Mouse (Mus musculus) erythroblast, embryonic 14.5 days (primary cell): Measurements from ENCODE around the gene Rfx2. TPM values are rescaled to one million over a fixed set of nuclear protein-coding genes. Genes with fewer than 3 reads are reported as not detected.

Source experiments
- H3K27me3 ChIP-seq: 2 replicates; pipeline ENCODE4 v1.6.1; 2012; ENCODE audit warnings: inconsistent platforms; ENCODE audit not compliant: control insufficient read depth
- H3K36me3 ChIP-seq: 2 replicates; pipeline ENCODE4 v1.6.1; 2012; ENCODE audit warnings: mild to moderate bottlenecking, inconsistent platforms; ENCODE audit not compliant: control insufficient read depth
- H3K4me1 ChIP-seq: 2 replicates; pipeline ENCODE4 v1.6.1; 2012; ENCODE audit warnings: inconsistent platforms; ENCODE audit not compliant: control insufficient read depth
- H3K4me3 ChIP-seq: replicated peaks from 2 replicates; pipeline ENCODE3; 2012; ENCODE audit warnings: moderate library complexity, mild to moderate bottlenecking, inconsistent platforms
- H3K9me3 ChIP-seq: 2 replicates; pipeline ENCODE4 v1.6.1; 2012; ENCODE audit warnings: low read length, inconsistent platforms, mixed read lengths; ENCODE audit not compliant: control insufficient read depth
- GATA1 ChIP-seq: IDR thresholded peaks from 2 replicates; pipeline ENCODE4 v1.6.1; 2012; ENCODE audit warnings: low read length, inconsistent platforms, mixed read lengths
- TAL1 ChIP-seq: IDR thresholded peaks from 3 replicates; pipeline ENCODE4 v1.6.1; 2012; ENCODE audit warnings: low read length, inconsistent platforms, mixed read lengths
- polyA plus RNA-seq: library from polyadenylated mRNA; stranded (reverse); fragments of >175 nt; gene quantifications from 2 replicates; pipeline ENCODE4 v1.2.3, GENCODE M21; 2012

The Rfx2 gene
- polyA plus RNA-seq, 1 experiment = 26.9 TPM

- Histone ChIP-seq H3K36me3 (peaks cover 100% of the 10 kb centered on the region), H3K9me3 (no peaks in the 10 kb centered on the region), H3K27me3 (no peaks in the 10 kb centered on the region), H3K4me3 (no peak overlapping the region), H3K4me1 (peaks cover 34% of the 10 kb centered on the region)
- no peak for TF ChIP-seq TAL1
- no peak for TF ChIP-seq GATA1
Observed at GRCm38 (mm10) chr17:56804952-56805351, 25.9 kb downstream of the Rfx2 start.

- H3K9me3 ChIP-seq = no peaks in the 10 kb centered on the region
- peaks cover 26% of the 10 kb centered on the region for H3K4me1 ChIP-seq
- H3K36me3 ChIP-seq = peaks cover 100% of the 10 kb centered on the region
- H3K27me3 ChIP-seq = no peaks in the 10 kb centered on the region
- no peak overlapping the region for H3K4me3 ChIP-seq
- TF ChIP-seq TAL1 (no peak), GATA1 (no peak)
Observed at GRCm38 (mm10) chr17:56802065-56802464, 28.7 kb downstream of the Rfx2 start.

GRCm38 (mm10) chr17:56799276-56799675, 31.5 kb downstream of the Rfx2 start:
- Histone ChIP-seq H3K4me1 (peaks cover 34% of the 10 kb centered on the region), H3K36me3 (peaks cover 91% of the 10 kb centered on the region), H3K27me3 (no peaks in the 10 kb centered on the region), H3K9me3 (no peaks in the 10 kb centered on the region), H3K4me3 (no peak overlapping the region)
- TF ChIP-seq GATA1 (no peak), TAL1 (no peak)

GRCm38 (mm10) chr17:56793614-56794319, 37.0 kb downstream of the Rfx2 start:
- H3K9me3 ChIP-seq = no peaks in the 10 kb centered on the region
- H3K4me1 ChIP-seq = peaks cover 72% of the 10 kb centered on the region
- no peaks in the 10 kb centered on the region for H3K27me3 ChIP-seq
- H3K4me3 ChIP-seq = peak overlapping the region; percentile 68
- peaks cover 89% of the 10 kb centered on the region for H3K36me3 ChIP-seq
- TF ChIP-seq GATA1 (peak; percentile 87), TAL1 (peak; percentile 97)

GRCm38 (mm10) chr17:56792588-56792987, 38.2 kb downstream of the Rfx2 start:
- H3K36me3 ChIP-seq = peaks cover 89% of the 10 kb centered on the region
- H3K27me3 ChIP-seq = no peaks in the 10 kb centered on the region
- no peak overlapping the region for H3K4me3 ChIP-seq
- TF ChIP-seq TAL1 = no peak
- no peak for TF ChIP-seq GATA1
- H3K4me1 ChIP-seq = peaks cover 72% of the 10 kb centered on the region
- H3K9me3 ChIP-seq = no peaks in the 10 kb centered on the region

GRCm38 (mm10) chr17:56789286-56789685, 41.5 kb downstream of the Rfx2 start:
- Histone ChIP-seq H3K27me3 (no peaks in the 10 kb centered on the region), H3K4me3 (no peak overlapping the region), H3K36me3 (peaks cover 97% of the 10 kb centered on the region), H3K4me1 (peaks cover 63% of the 10 kb centered on the region), H3K9me3 (no peaks in the 10 kb centered on the region)
- TF ChIP-seq TAL1 (no peak), GATA1 (no peak)

- Histone ChIP-seq H3K9me3 (no peaks in the 10 kb centered on the region), H3K36me3 (peaks cover 97% of the 10 kb centered on the region), H3K27me3 (no peaks in the 10 kb centered on the region), H3K4me1 (peaks cover 59% of the 10 kb centered on the region), H3K4me3 (no peak overlapping the region)
- TF ChIP-seq TAL1 (no peak), GATA1 (no peak)
Observed at GRCm38 (mm10) chr17:56788886-56789285, 41.9 kb downstream of the Rfx2 start.

- Histone ChIP-seq H3K27me3 (peaks cover 3% of the 10 kb centered on the region; the same call in 1 of the 2 replicates), H3K9me3 (peaks cover 12% of the 10 kb centered on the region), H3K4me3 (no peak overlapping the region), H3K36me3 (peaks cover 99% of the 10 kb centered on the region), H3K4me1 (no peaks in the 10 kb centered on the region; the same call in 1 of the 2 replicates)
- TF ChIP-seq TAL1 (no peak), GATA1 (no peak)
Observed at GRCm38 (mm10) chr17:56780291-56780978, 50.4 kb downstream of the Rfx2 start.

GRCm38 (mm10) chr17:56778779-56779362, 51.9 kb downstream of the Rfx2 start:
- TF ChIP-seq TAL1 (no peak), GATA1 (no peak)
- peaks cover 95% of the 10 kb centered on the region for H3K36me3 ChIP-seq
- H3K4me1 ChIP-seq = peaks cover 8% of the 10 kb centered on the region
- peaks cover 3% of the 10 kb centered on the region; the same call in 1 of the 2 replicates for H3K27me3 ChIP-seq
- H3K4me3 ChIP-seq = no peak overlapping the region
- peaks cover 16% of the 10 kb centered on the region for H3K9me3 ChIP-seq
